17 mouse cellular contexts compared by ENCODE assay signal in the genomic region with DNA sequence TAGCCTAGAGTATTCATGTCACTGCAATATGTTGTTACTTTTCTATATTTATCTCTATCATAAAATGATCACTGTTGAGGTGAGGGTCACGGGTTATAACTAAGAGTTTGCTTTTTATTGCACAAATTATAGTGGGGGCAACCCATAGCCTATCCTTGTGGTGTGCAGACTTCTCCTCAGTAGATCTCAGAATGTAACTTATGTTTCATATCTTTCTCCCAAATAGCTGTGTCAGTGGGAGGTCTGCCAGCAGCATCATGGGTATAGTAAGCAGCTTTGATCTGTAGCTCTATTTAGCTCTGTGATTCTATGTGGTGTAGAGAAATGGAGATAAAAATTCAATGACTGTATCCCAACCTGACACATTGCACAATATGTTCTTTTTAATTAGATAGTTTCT.
DNase-seq lines count a peak whose midpoint lies in the region; ATAC-seq and TF ChIP-seq lines count a peak whose summit lies in the region.
"Had no signal": no experiment of that assay in that cellular context is flagged by ENCODE, and none has a peak within 500 bp of the region (broad histone marks: within the 10 kb centered on the region; RNA-seq: fewer than 3 reads in every experiment).

No protein-coding gene starts in this region.

- no peak overlapping the region for H3K4me3 ChIP-seq in kidney, postnatal 0 days (replicated peaks; ENCODE audit: low read depth, low read length)
- no peak overlapping the region for H3K4me3 ChIP-seq in kidney, adult 2 months (ENCODE audit: insufficient read depth, low read depth, low read length)
- H3K4me3 ChIP-seq in lung, embryonic 15.5 days = no peak overlapping the region
- H3K4me3 ChIP-seq: limb, embryonic 10.5 days; liver, embryonic 13.5 days; neural tube, embryonic 15.5 days had no signal

- 66% methylated on average over 1 of the region's 1 CpGs for WGBS in kidney, postnatal 0 days
- 57% methylated on average over 1 of the region's 1 CpGs for WGBS in kidney, adult 2 months
- 37% methylated on average over 1 of the region's 1 CpGs for WGBS in lung, embryonic 15.5 days

- H3K9ac ChIP-seq in kidney, postnatal 0 days (ENCODE audit: low read depth, low read length) = no peak overlapping the region
- no peak overlapping the region for H3K9ac ChIP-seq in lung, embryonic 15.5 days
- H3K9ac ChIP-seq: liver, embryonic 13.5 days; neural tube, embryonic 15.5 days had no signal

- no peaks in the 10 kb centered on the region for H3K27me3 ChIP-seq in kidney, postnatal 0 days (ENCODE audit: insufficient read depth, low read length)
- no peaks in the 10 kb centered on the region; the same call in 1 of the 2 replicates for H3K27me3 ChIP-seq in kidney, adult 2 months (replicated peaks; ENCODE audit: control insufficient read depth, insufficient read depth, low read length)
- no peaks in the 10 kb centered on the region for H3K27me3 ChIP-seq in lung, embryonic 15.5 days
- H3K27me3 ChIP-seq: CH12.LX; liver, embryonic 13.5 days; neural tube, embryonic 15.5 days had no signal

- intact Hi-C loops in heart, postnatal 36 days (cut with DNase I) = no loop called here

- H3K27ac ChIP-seq in kidney, postnatal 0 days = no peak overlapping the region
- H3K27ac ChIP-seq in kidney, adult 2 months (ENCODE audit: insufficient read depth, low read depth, low read length) = no peak overlapping the region
- no peak overlapping the region for H3K27ac ChIP-seq in lung, embryonic 15.5 days
- H3K27ac ChIP-seq: limb, embryonic 10.5 days; liver, embryonic 13.5 days; neural tube, embryonic 15.5 days had no signal

- no peaks in the 10 kb centered on the region for H3K4me1 ChIP-seq in kidney, postnatal 0 days (replicated peaks; ENCODE audit: insufficient read depth, low read length)
- H3K4me1 ChIP-seq in kidney, adult 2 months (ENCODE audit: control insufficient read depth, insufficient read depth, low read length) = no peaks in the 10 kb centered on the region
- H3K4me1 ChIP-seq in lung, embryonic 15.5 days = no peaks in the 10 kb centered on the region; the same call in 1 of the 2 replicates
- H3K4me1 ChIP-seq: liver, embryonic 13.5 days; neural tube, embryonic 15.5 days had no signal

- no peak overlapping the region for H3K4me2 ChIP-seq in kidney, postnatal 0 days (ENCODE audit: low read length)
- H3K4me2 ChIP-seq in lung, embryonic 15.5 days = no peak overlapping the region
- H3K4me2 ChIP-seq: liver, embryonic 13.5 days; midbrain, embryonic 11.5 days; neural tube, embryonic 15.5 days had no signal

- ATAC-seq in kidney, postnatal 0 days (replicated peaks; ENCODE audit: low FRiP score, low read depth) = no peak
- peak; percentile 62; the same call in 1 of the 2 replicates for ATAC-seq in lung, embryonic 15.5 days (ENCODE audit: borderline replicate concordance, extremely low read depth, low FRiP score, low TSS enrichment)

- no peak for TF ChIP-seq POLR2A in kidney, adult 2 months (IDR thresholded peaks at IDR 0.05; ENCODE audit: low read depth, low read length)

- H3K36me3 ChIP-seq in kidney, postnatal 0 days (ENCODE audit: insufficient read depth, low read length) = no peaks in the 10 kb centered on the region
- H3K36me3 ChIP-seq in kidney, adult 2 months (ENCODE audit: control insufficient read depth, insufficient read depth, low read length) = no peaks in the 10 kb centered on the region
- no peaks in the 10 kb centered on the region for H3K36me3 ChIP-seq in lung, embryonic 15.5 days
- H3K36me3 ChIP-seq: limb, embryonic 10.5 days; liver, embryonic 13.5 days; neural tube, embryonic 15.5 days had no signal

- DNase-seq in cerebellum, postnatal 14 days = peak; percentile 2 to 10
- no peak for DNase-seq in cerebellum, adult 11-12 months
- DNase-seq in kidney, postnatal 0 days (ENCODE audit: low spot score) = peak; percentile 33
- DNase-seq in kidney, adult 2 months = no peak
- no peak for DNase-seq in lung, postnatal 36 days
- DNase-seq in right cerebral cortex, postnatal 4 days = peak; percentile 55
- no peak for DNase-seq in heart, postnatal 36 days
- DNase-seq: adrenal gland, postnatal 14 days; gastrocnemius, postnatal 14 days; heart, postnatal 4 days; liver, embryonic 13.5 days; lung, postnatal 4 days had no signal

- no peaks in the 10 kb centered on the region for H3K9me3 ChIP-seq in kidney, postnatal 0 days (replicated peaks; ENCODE audit: low read length)
- no peaks in the 10 kb centered on the region for H3K9me3 ChIP-seq in lung, embryonic 15.5 days
- H3K9me3 ChIP-seq: limb, embryonic 10.5 days; neural tube, embryonic 15.5 days had no signal

- TF ChIP-seq CTCF in kidney, postnatal 0 days (IDR thresholded peaks at IDR 0.05; ENCODE audit: low read depth) = no peak
- no peak for TF ChIP-seq CTCF in kidney, adult 2 months (conservative IDR thresholded peaks at IDR 0.05; ENCODE audit: insufficient read depth, insufficient read length, low read depth, low read length)

Comparison
In these comparisons a context has a peak if more than half of its experiments do, and no peak if none do; other contexts are left out.
1. DNase-seq: peak in cerebellum, postnatal 14 days (2 of 2), kidney, postnatal 0 days (single experiment) and right cerebral cortex, postnatal 4 days (single experiment); none in cerebellum, adult 11-12 months (single experiment), kidney, adult 2 months (single experiment), lung, postnatal 36 days (single experiment) and heart, postnatal 36 days (0 of 2).